ENCODE assay signal across 21 mouse cellular contexts in the genomic region with DNA sequence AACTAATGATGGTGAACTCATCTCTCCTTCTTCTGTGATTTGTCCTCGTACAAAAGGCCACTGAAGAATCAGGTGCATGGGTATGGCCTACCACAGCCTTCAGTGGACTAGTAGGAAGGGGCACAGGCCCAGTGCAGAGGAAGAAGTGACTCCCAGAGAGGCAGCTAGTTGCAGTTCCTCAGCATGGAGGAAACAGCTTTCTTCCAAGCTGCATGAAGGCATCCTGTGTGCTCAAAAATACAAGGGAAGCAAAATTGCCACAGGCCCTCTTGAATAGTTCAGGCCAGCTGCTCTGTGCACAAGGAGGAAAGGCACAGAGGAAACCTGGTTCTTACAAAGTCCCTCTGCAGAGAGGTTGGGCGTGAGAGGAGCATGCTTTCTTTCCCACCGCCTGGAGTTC.
A peak's percentile ranks its signal among the peaks of the same experiment; 100 is the strongest.
DNase-seq lines count a peak whose midpoint lies in the region; ATAC-seq lines count a peak whose summit lies in the region.
"Had no signal": no experiment of that assay in that cellular context is flagged by ENCODE, and none has a peak within 500 bp of the region (broad histone marks: within the 10 kb centered on the region; RNA-seq: fewer than 3 reads in every experiment).

No protein-coding gene starts in this region.

- H3K9ac ChIP-seq in embryonic facial prominence, embryonic 14.5 days (ENCODE audit: low read depth, low read length) = no peak overlapping the region
- H3K9ac ChIP-seq: embryonic facial prominence, embryonic 12.5 days; heart, embryonic 12.5 days; liver, postnatal 0 days had no signal

- DNase-seq in embryonic facial prominence, embryonic 14.5 days (ENCODE audit: low spot score) = peak; percentile 15
- DNase-seq in embryonic facial prominence, embryonic 10.5 days (ENCODE audit: low spot score) = no peak
- peak; percentile 38 for DNase-seq in layer of hippocampus, adult 11-12 months (ENCODE audit: low spot score)
- no peak for DNase-seq in layer of hippocampus, adult 18-20 months (ENCODE audit: low spot score in 2 of 2)
- DNase-seq in right cerebral cortex, postnatal 14 days = peak; percentile 7
- no peak for DNase-seq in right cerebral cortex, adult 2 months (ENCODE audit: low spot score in 2 of 2)
- peak; percentile 48 for DNase-seq in telencephalon, adult 2 months (ENCODE audit: low read depth, low spot score)
- no peak for DNase-seq in B cell, adult 2 months
- DNase-seq: adrenal gland, adult 8-10 months; cerebellum, adult 18-20 months; kidney, adult 11 months; kidney, postnatal 10 days; liver, postnatal 0 days; lung, postnatal 14 days had no signal

- ATAC-seq in embryonic facial prominence, embryonic 14.5 days (ENCODE audit: low read depth) = no peak
- ATAC-seq: CD4-positive, CD25-positive, alpha-beta regulatory T cell, adult 4 months; forebrain, embryonic 14.5 days; liver, postnatal 0 days; Patski had no signal

- H3K27ac ChIP-seq in embryonic facial prominence, embryonic 14.5 days (replicated peaks; ENCODE audit: low read depth, low read length) = no peak overlapping the region
- H3K27ac ChIP-seq in embryonic facial prominence, embryonic 10.5 days (replicated peaks) = no peak overlapping the region
- H3K27ac ChIP-seq: embryonic facial prominence, embryonic 12.5 days; limb, embryonic 10.5 days had no signal

- 51% methylated on average over 3 of the region's 3 CpGs for WGBS in embryonic facial prominence, embryonic 14.5 days
- 68% methylated on average over 3 of the region's 3 CpGs for WGBS in embryonic facial prominence, embryonic 10.5 days

- H3K4me3 ChIP-seq in embryonic facial prominence, embryonic 14.5 days (ENCODE audit: low read depth, low read length) = no peak overlapping the region
- no peak overlapping the region for H3K4me3 ChIP-seq in embryonic facial prominence, embryonic 10.5 days
- H3K4me3 ChIP-seq: embryonic facial prominence, embryonic 12.5 days; heart, embryonic 12.5 days; limb, embryonic 10.5 days had no signal

- no peak overlapping the region for H3K4me2 ChIP-seq in embryonic facial prominence, embryonic 14.5 days (ENCODE audit: low read depth, low read length)
- H3K4me2 ChIP-seq: embryonic facial prominence, embryonic 12.5 days; heart, embryonic 12.5 days; midbrain, embryonic 11.5 days had no signal

- no peaks in the 10 kb centered on the region for H3K36me3 ChIP-seq in embryonic facial prominence, embryonic 14.5 days (ENCODE audit: control insufficient read depth, insufficient read depth, low read length)
- no peaks in the 10 kb centered on the region for H3K36me3 ChIP-seq in embryonic facial prominence, embryonic 10.5 days (replicated peaks)
- H3K36me3 ChIP-seq: embryonic facial prominence, embryonic 12.5 days; heart, embryonic 12.5 days; limb, embryonic 10.5 days had no signal

- H3K27me3 ChIP-seq in embryonic facial prominence, embryonic 14.5 days (replicated peaks; ENCODE audit: control insufficient read depth, insufficient read depth, low read length) = no peaks in the 10 kb centered on the region
- H3K27me3 ChIP-seq in embryonic facial prominence, embryonic 10.5 days (replicated peaks; ENCODE audit: low read depth, poor library complexity, severe bottlenecking) = no peaks in the 10 kb centered on the region
- H3K27me3 ChIP-seq: embryonic facial prominence, embryonic 12.5 days; heart, embryonic 12.5 days; Patski had no signal

- no peaks in the 10 kb centered on the region for H3K9me3 ChIP-seq in embryonic facial prominence, embryonic 14.5 days (ENCODE audit: control insufficient read depth, low read length)
- no peaks in the 10 kb centered on the region for H3K9me3 ChIP-seq in embryonic facial prominence, embryonic 10.5 days
- H3K9me3 ChIP-seq: embryonic facial prominence, embryonic 12.5 days; heart, embryonic 12.5 days; limb, embryonic 10.5 days had no signal

- H3K4me1 ChIP-seq in embryonic facial prominence, embryonic 14.5 days (ENCODE audit: control insufficient read depth, insufficient read depth, low read length) = 0 out of 2 replicates have a peak, but pooled peaks cover 1% of the 10 kb centered on the region
- no peaks in the 10 kb centered on the region for H3K4me1 ChIP-seq in embryonic facial prominence, embryonic 10.5 days
- H3K4me1 ChIP-seq: embryonic facial prominence, embryonic 12.5 days; limb, embryonic 10.5 days had no signal

Comparison
In these comparisons a context has a peak if more than half of its experiments do, and no peak if none do; other contexts are left out.
1. DNase-seq: peak in embryonic facial prominence, embryonic 14.5 days (single experiment), layer of hippocampus, adult 11-12 months (single experiment), right cerebral cortex, postnatal 14 days (single experiment) and telencephalon, adult 2 months (single experiment); none in embryonic facial prominence, embryonic 10.5 days (single experiment), layer of hippocampus, adult 18-20 months (0 of 2), right cerebral cortex, adult 2 months (0 of 2) and B cell, adult 2 months (0 of 2).